Mouse (Mus musculus) hindbrain, embryonic 11.5 days (tissue): Measurements from ENCODE around the gene Ube2v1. TPM values are rescaled to one million over a fixed set of nuclear protein-coding genes. Genes with fewer than 3 reads are reported as not detected.

Experiments used
- ATAC-seq: fragments of 200-750 bp; cut with Nextera tagmentation; 2 replicates; pipeline ENCODE4 v1.8.0; 2017; ENCODE audit warnings: mild to moderate bottlenecking, moderate TSS enrichment, moderate library complexity; ENCODE audit not compliant: low FRiP score
- DNase-seq: peaks from one replicate; pipeline ENCODE4 v3.0.0-alpha.2; 2015; ENCODE audit warnings: low spot score
- H3K27ac ChIP-seq: fragments of 300-500 bp; sonication (generic); 2 replicates; pipeline ENCODE4 v1.5.1; 2014; ENCODE audit warnings: mild to moderate bottlenecking, low read depth, low read length
- H3K27me3 ChIP-seq: fragments of 300-500 bp; sonication (generic); 2 replicates; pipeline ENCODE4 v1.6.1; 2014; ENCODE audit warnings: mild to moderate bottlenecking, low read length, moderate library complexity, mixed read lengths; ENCODE audit not compliant: control insufficient read depth, insufficient read depth
- H3K36me3 ChIP-seq: fragments of 300-500 bp; sonication (generic); 2 replicates; pipeline ENCODE4 v1.6.1; 2014; ENCODE audit warnings: mild to moderate bottlenecking, low read length, moderate library complexity, mixed read lengths; ENCODE audit not compliant: control insufficient read depth, insufficient read depth
- H3K4me1 ChIP-seq: fragments of 300-500 bp; sonication (generic); replicated peaks from 2 replicates; pipeline ENCODE4 v1.6.1; 2014; ENCODE audit warnings: low read length, mixed read lengths; ENCODE audit not compliant: control insufficient read depth, insufficient read depth
- H3K4me2 ChIP-seq: fragments of 300-500 bp; sonication (generic); replicated peaks from 2 replicates; pipeline ENCODE4 v1.6.1; 2014; ENCODE audit warnings: mild to moderate bottlenecking, low read depth, low read length
- H3K4me3 ChIP-seq: fragments of 300-500 bp; sonication (generic); 2 replicates; pipeline ENCODE4 v1.5.1; 2014; ENCODE audit warnings: low read depth, low read length
- H3K9ac ChIP-seq: fragments of 300-500 bp; sonication (generic); 2 replicates; pipeline ENCODE4 v1.6.1; 2014; ENCODE audit warnings: low read depth, low read length
- H3K9me3 ChIP-seq: fragments of 300-500 bp; sonication (generic); 2 replicates; pipeline ENCODE4 v1.6.1; 2016; ENCODE audit warnings: low read length; ENCODE audit not compliant: control insufficient read depth
- WGBS: fragments of 180-500 bp; shearing (Covaris S2); extraction: QIAGEN DNeasy Blood & Tissue Kit; methylation state at CpG from one replicate; pipeline ENCODE4 v1.1.7; 2014; 5-methylcytosine and 5-hydroxymethylcytosine counted together
- polyA plus RNA-seq: library from polyadenylated mRNA; unstranded; fragments of >200 nt; fragmentation: Nextera tagmentation; extraction: Ambion mirVana; gene quantifications from 2 replicates; pipeline ENCODE4 v1.2.1, GENCODE M21; 2014

Gene Ube2v1
- polyA plus RNA-seq, 1 experiment from 2014 or later = 237 TPM

DNA sequence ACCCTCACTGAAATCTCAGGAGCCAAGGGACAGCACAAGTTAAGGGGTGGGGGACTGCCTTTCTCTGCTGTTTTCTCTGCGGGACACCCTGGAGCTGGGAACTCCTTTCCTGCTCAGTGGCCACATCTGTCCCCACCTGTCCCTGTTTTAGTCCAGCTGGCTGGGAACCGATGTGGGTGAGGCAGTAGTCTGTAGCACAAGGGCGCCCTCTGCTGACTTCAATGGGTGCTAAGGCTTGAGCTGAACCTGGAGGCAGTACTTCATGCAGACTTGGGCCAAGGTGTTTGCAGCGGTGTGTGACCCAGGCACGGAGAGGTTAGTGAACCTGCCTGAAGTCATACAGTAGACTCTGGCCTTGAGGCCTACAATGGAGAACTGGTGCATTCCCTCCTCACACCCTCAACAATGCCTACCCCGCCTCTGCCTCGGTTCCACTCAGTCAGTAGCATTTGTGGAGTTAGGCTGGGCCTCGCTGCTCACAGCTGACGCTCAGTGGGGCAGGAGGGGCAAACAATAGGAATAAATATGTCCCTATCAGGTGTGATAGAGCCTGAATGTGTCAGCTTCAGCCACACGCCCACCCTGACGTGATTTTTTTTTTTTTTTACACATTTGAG, 26.6 kb downstream of the Ube2v1 start:
- Histone ChIP-seq H3K36me3 (no peaks in the 10 kb centered on the region), H3K4me2 (no peak overlapping the region), H3K27me3 (no peaks in the 10 kb centered on the region), H3K4me1 (no peaks in the 10 kb centered on the region), H3K4me3 (no peak overlapping the region), H3K9ac (no peak overlapping the region), H3K9me3 (no peaks in the 10 kb centered on the region), H3K27ac (no peak overlapping the region)
- DNase-seq (peak; percentile 92), ATAC-seq (peak; percentile 76)
- 38% methylated on average over 11 of the region's 11 CpGs for WGBS

- Histone ChIP-seq H3K36me3 (no peaks in the 10 kb centered on the region), H3K9ac (no peak overlapping the region), H3K27ac (no peak overlapping the region), H3K27me3 (no peaks in the 10 kb centered on the region), H3K4me2 (no peak overlapping the region), H3K9me3 (no peaks in the 10 kb centered on the region), H3K4me3 (no peak overlapping the region), H3K4me1 (no peaks in the 10 kb centered on the region)
- WGBS = 41% methylated on average over 5 of the region's 5 CpGs
- ATAC-seq (no peak), DNase-seq (no peak)
These were observed 28.9 kb downstream of the Ube2v1 start for GRCm38 (mm10) chr2:167602978-167603377.

- no peaks in the 10 kb centered on the region for H3K9me3 ChIP-seq
- H3K4me3 ChIP-seq = no peak overlapping the region
- WGBS = 82% methylated on average over 2 of the region's 2 CpGs
- H3K27me3 ChIP-seq = no peaks in the 10 kb centered on the region
- H3K4me2 ChIP-seq = no peak overlapping the region
- no peak for ATAC-seq
- no peak for DNase-seq
- H3K4me1 ChIP-seq = no peaks in the 10 kb centered on the region; the same call in 1 of the 2 replicates
- H3K27ac ChIP-seq = no peak overlapping the region
- H3K36me3 ChIP-seq = no peaks in the 10 kb centered on the region
- H3K9ac ChIP-seq = no peak overlapping the region
These were observed 29.5 kb downstream of the Ube2v1 start for GRCm38 (mm10) chr2:167602364-167602763.

GRCm38 (mm10) chr2:167600481-167600995, 31.4 kb downstream of the Ube2v1 start:
- Histone ChIP-seq H3K36me3 (no peaks in the 10 kb centered on the region), H3K4me2 (no peak overlapping the region), H3K9me3 (no peaks in the 10 kb centered on the region), H3K9ac (no peak overlapping the region), H3K4me1 (peaks cover 6% of the 10 kb centered on the region; the same call in 1 of the 2 replicates), H3K4me3 (no peak overlapping the region), H3K27ac (no peak overlapping the region), H3K27me3 (0 out of 2 replicates have a peak, but pooled peaks cover 3% of the 10 kb centered on the region)
- 77% methylated on average over 8 of the region's 8 CpGs for WGBS
- DNase-seq (no peak), ATAC-seq (no peak)

DNA sequence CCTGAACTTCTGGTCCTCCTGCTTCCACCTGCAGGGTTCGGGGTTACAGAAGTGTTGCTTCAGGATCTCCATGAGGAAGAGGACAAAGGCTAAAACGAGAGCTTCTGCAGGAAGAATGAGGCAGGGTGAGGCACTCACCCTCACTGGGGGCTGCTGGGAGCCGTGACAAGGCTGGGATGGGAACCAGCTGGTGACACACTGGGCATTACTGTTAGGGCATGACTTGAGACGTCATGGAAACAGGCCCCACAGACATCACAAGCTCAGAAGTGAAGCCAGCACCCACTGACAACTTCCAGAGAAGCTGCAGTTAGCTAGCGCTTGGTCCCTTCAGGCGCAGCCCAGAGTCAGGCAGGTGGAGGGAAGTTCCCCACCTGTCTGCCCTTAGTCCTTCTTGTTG, 32.0 kb downstream of the Ube2v1 start:
- 0 out of 2 replicates have a peak, but pooled peaks cover 3% of the 10 kb centered on the region for H3K27me3 ChIP-seq
- H3K9me3 ChIP-seq = no peaks in the 10 kb centered on the region
- no peak for ATAC-seq

DNA sequence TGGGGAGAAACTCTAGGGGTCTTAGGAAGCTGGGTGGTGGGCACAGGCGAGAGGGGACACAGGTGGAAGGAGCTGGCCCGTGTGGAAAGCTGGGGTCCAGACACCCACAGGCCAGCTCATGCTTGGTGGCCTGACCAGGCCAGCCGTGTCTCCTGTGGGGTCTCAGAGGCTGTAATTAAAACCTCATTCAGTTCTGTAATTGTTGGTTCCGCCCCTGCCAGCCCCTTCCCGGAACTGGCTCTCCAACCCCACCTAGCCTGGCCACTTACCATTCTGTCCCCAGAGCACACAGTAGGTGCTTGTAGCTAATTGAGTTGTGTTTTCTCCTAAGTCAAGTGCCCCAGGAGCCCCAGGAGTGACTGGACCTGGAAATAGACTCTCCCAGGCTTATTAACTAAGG, 32.7 kb downstream of the Ube2v1 start:
- no peak overlapping the region for H3K4me2 ChIP-seq
- DNase-seq (no peak), ATAC-seq (no peak)
- H3K36me3 ChIP-seq = no peaks in the 10 kb centered on the region
- WGBS = 67% methylated on average over 5 of the region's 5 CpGs
- no peak overlapping the region for H3K27ac ChIP-seq
- no peaks in the 10 kb centered on the region for H3K9me3 ChIP-seq
- no peak overlapping the region for H3K4me3 ChIP-seq
- H3K9ac ChIP-seq = no peak overlapping the region
- peaks cover 11% of the 10 kb centered on the region for H3K4me1 ChIP-seq
- 0 out of 2 replicates have a peak, but pooled peaks cover 3% of the 10 kb centered on the region for H3K27me3 ChIP-seq

More for the DNA sequence above, 32.0 kb downstream of the Ube2v1 start:
- Histone ChIP-seq H3K4me2 (no peak overlapping the region), H3K4me1 (peaks cover 6% of the 10 kb centered on the region; the same call in 1 of the 2 replicates), H3K9ac (no peak overlapping the region), H3K36me3 (no peaks in the 10 kb centered on the region), H3K4me3 (no peak overlapping the region), H3K27ac (no peak overlapping the region)
- DNase-seq = no peak
- 77% methylated on average over 6 of the region's 6 CpGs for WGBS

DNA sequence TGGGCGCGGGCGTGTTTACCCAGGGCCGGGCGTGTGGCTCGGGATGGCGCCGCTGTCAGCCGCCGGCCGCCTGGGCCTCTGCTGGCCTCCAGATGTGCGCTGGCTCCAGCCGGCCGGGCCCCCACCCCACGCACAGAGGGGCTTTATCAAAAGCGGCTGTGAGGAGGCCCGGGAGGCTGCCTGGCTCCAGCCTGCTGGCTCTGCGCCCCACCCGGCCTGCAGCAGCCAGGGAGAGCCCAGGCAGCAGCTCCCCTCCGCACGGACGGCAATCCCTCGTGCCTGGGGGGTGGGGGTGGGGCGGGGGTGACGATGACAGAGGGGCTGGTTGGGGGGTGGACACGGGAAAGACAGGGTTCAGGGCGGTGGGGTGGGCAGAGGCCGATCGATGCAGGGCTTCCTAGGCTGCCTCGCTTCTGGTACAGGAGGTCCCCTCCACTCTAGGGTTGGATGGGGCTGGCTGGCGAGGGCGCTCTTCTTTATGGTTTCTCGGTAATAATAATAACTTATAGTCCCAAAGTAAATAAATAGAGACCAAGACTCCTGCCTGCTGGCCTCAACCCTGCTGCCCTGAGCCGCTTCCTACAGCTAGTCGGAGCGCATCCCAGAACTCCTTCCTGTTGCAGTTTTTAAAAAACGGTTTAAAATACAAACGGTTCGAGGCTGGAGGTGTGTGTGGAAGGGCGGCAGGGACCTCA, 34.3 kb downstream of the Ube2v1 start:
- peak; percentile 25; the same call in 1 of the 2 replicates for ATAC-seq
- H3K27ac ChIP-seq = peak overlapping the region; percentile 60; the same call in 1 of the 2 replicates
- H3K36me3 ChIP-seq = no peaks in the 10 kb centered on the region
- WGBS = 29% methylated on average over 30 of the region's 40 CpGs
- peak overlapping the region; percentile 16; the same call in 1 of the 2 replicates for H3K9ac ChIP-seq
- H3K4me3 ChIP-seq = no peak overlapping the region
- peaks cover 11% of the 10 kb centered on the region for H3K4me1 ChIP-seq
- H3K9me3 ChIP-seq = no peaks in the 10 kb centered on the region
- peak overlapping the region; percentile 41 for H3K4me2 ChIP-seq
- H3K27me3 ChIP-seq = 0 out of 2 replicates have a peak, but pooled peaks cover 3% of the 10 kb centered on the region
- peak; percentile 68 for DNase-seq

DNA sequence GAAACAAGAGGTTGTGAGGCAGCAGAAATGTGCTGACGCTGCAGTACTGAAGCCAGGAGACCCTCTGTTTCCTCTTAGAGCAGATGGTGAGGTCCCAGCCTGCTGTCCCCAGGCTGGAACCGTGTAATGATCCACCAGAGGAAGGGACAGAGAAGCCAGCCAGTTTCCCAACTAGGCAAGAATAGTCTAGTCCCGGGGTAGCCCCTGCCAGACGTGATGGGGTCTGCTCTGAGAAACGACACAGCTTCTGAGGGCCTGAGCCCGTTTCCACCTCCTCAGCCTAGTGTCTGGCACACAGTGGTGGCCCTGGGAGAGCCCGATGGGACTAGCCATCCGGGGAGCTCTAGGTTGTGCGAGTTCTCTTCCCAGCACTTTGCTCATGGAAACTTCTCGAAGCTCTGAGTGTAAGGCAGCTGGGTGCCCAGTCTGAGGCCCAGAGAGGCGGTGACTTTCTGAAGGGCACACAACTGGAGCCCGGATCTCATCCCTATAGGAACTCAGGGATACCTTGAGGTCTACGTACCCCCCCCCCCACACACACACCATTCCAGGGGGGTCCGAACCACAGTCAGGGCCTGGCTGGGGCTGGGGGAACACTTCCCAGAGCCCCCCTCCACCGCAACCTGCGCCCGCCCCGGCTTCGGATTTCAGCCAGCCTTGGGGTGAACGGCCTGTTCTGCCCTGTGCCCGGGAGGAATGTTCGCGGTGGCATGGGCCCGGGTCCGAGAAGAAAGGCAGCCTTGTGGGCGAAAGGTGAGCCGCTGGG, 35.0 kb downstream of the Ube2v1 start:
- peak; percentile 28 for DNase-seq
- H3K4me1 ChIP-seq = peaks cover 11% of the 10 kb centered on the region
- H3K9me3 ChIP-seq = no peaks in the 10 kb centered on the region
- H3K9ac ChIP-seq = peak overlapping the region; percentile 16; the same call in 1 of the 2 replicates
- 32% methylated on average over 20 of the region's 27 CpGs for WGBS
- H3K36me3 ChIP-seq = no peaks in the 10 kb centered on the region
- H3K4me3 ChIP-seq = no peak overlapping the region
- H3K27ac ChIP-seq = peak overlapping the region; percentile 60; the same call in 1 of the 2 replicates
- H3K4me2 ChIP-seq = peak overlapping the region; percentile 41
- ATAC-seq = peak; percentile 48
- H3K27me3 ChIP-seq = 0 out of 2 replicates have a peak, but pooled peaks cover 3% of the 10 kb centered on the region
